ENCODE assay signal across 21 mouse cellular contexts in the genomic region with DNA sequence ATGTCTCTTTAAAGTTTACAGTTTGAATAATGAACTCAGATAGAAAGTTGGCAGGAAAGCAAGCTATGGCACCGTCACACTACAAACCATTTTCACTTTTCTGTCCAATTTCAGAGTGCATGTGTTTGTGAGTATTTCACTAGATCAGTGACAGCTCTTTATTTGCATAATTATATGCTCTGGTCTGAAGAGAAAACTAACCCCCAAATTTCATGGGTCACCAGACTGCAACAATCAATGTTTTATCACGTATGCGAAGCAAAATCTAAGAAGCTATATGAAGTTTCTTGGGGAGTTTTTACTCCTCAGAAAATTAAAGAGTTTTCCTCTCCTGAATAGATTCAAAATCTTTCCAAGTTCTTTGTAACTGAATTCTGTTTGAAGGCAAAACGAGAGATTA. TPM values are rescaled to one million over a fixed set of nuclear protein-coding genes. Genes with fewer than 3 reads are reported as not detected.
DNase-seq lines count a peak whose midpoint lies in the region; ATAC-seq and TF ChIP-seq lines count a peak whose summit lies in the region.
"Had no signal": no experiment of that assay in that cellular context is flagged by ENCODE, and none has a peak within 500 bp of the region (broad histone marks: within the 10 kb centered on the region; RNA-seq: fewer than 3 reads in every experiment).

No protein-coding gene starts in this region.

- H3K4me1 ChIP-seq in midbrain, embryonic 11.5 days (ENCODE audit: control insufficient read depth, insufficient read depth, low read length), result peaks cover 8% of the 10 kb centered on the region
- H3K4me1 ChIP-seq in midbrain, embryonic 15.5 days, result peaks cover 8% of the 10 kb centered on the region
- H3K4me1 ChIP-seq in forebrain, embryonic 11.5 days (replicated peaks; ENCODE audit: control insufficient read depth, insufficient read depth, low read length), result peaks cover 3% of the 10 kb centered on the region; the same call in 1 of the 2 replicates
- H3K4me1 ChIP-seq in hindbrain, embryonic 14.5 days (replicated peaks; ENCODE audit: control insufficient read depth, insufficient read depth, low read length), result no peaks in the 10 kb centered on the region
- H3K4me1 ChIP-seq in cerebellum, adult 2 months (ENCODE audit: control insufficient read depth, insufficient read depth, low read length), result no peaks in the 10 kb centered on the region
- H3K4me1 ChIP-seq: embryonic facial prominence, embryonic 12.5 days had no signal

- no peak overlapping the region for H3K9ac ChIP-seq in midbrain, embryonic 11.5 days (ENCODE audit: low read length)
- H3K9ac ChIP-seq in midbrain, embryonic 15.5 days, result no peak overlapping the region
- no peak overlapping the region for H3K9ac ChIP-seq in forebrain, embryonic 11.5 days (ENCODE audit: low read length)
- no peak overlapping the region for H3K9ac ChIP-seq in hindbrain, embryonic 14.5 days
- H3K9ac ChIP-seq: embryonic facial prominence, embryonic 12.5 days; kidney, embryonic 15.5 days; limb, embryonic 12.5 days; liver, embryonic 12.5 days; neural tube, embryonic 15.5 days had no signal

- peak overlapping the region; percentile 77 for H3K27ac ChIP-seq in midbrain, embryonic 11.5 days (ENCODE audit: low read depth, low read length)
- H3K27ac ChIP-seq in midbrain, embryonic 15.5 days, result no peak overlapping the region
- H3K27ac ChIP-seq in forebrain, embryonic 11.5 days (ENCODE audit: low read depth, low read length), result peak overlapping the region; percentile 74
- no peak overlapping the region for H3K27ac ChIP-seq in hindbrain, embryonic 14.5 days
- no peak overlapping the region for H3K27ac ChIP-seq in cerebellum, adult 2 months (ENCODE audit: insufficient read depth, low read length)
- H3K27ac ChIP-seq: embryonic facial prominence, embryonic 12.5 days; kidney, embryonic 15.5 days; limb, embryonic 12.5 days; liver, embryonic 12.5 days; neural tube, embryonic 15.5 days had no signal

- peak overlapping the region; percentile 17; the same call in 1 of the 2 replicates for H3K4me2 ChIP-seq in midbrain, embryonic 11.5 days
- H3K4me2 ChIP-seq in midbrain, embryonic 15.5 days, result no peak overlapping the region
- 0 out of 2 replicates have a peak overlapping the region, but pooled peaks have one; percentile 5 for H3K4me2 ChIP-seq in forebrain, embryonic 11.5 days (ENCODE audit: low read depth, low read length, severe bottlenecking)
- no peak overlapping the region for H3K4me2 ChIP-seq in hindbrain, embryonic 14.5 days (replicated peaks)
- H3K4me2 ChIP-seq: embryonic facial prominence, embryonic 12.5 days; kidney, embryonic 15.5 days; limb, embryonic 12.5 days; liver, embryonic 12.5 days; neural tube, embryonic 15.5 days had no signal

- H3K36me3 ChIP-seq in midbrain, embryonic 11.5 days (ENCODE audit: control insufficient read depth, insufficient read depth, low read length), result no peaks in the 10 kb centered on the region
- no peaks in the 10 kb centered on the region for H3K36me3 ChIP-seq in midbrain, embryonic 15.5 days (replicated peaks)
- no peaks in the 10 kb centered on the region for H3K36me3 ChIP-seq in forebrain, embryonic 11.5 days (ENCODE audit: control insufficient read depth, insufficient read depth, low read length)
- H3K36me3 ChIP-seq in hindbrain, embryonic 14.5 days (replicated peaks; ENCODE audit: control insufficient read depth, insufficient read depth), result no peaks in the 10 kb centered on the region
- H3K36me3 ChIP-seq: embryonic facial prominence, embryonic 12.5 days; kidney, embryonic 15.5 days; limb, embryonic 12.5 days; liver, embryonic 12.5 days; neural tube, embryonic 15.5 days had no signal

- DNase-seq in embryo, embryonic 10 days (ENCODE audit: low spot score), result peak; percentile 51
- DNase-seq in embryo, embryonic 9.5 days (ENCODE audit: extremely low spot score), result no peak
- peak; percentile 90 for DNase-seq in midbrain, embryonic 11.5 days (ENCODE audit: low spot score, missing footprints)
- no peak for DNase-seq in forebrain, embryonic 11.5 days (ENCODE audit: low spot score)
- peak; percentile 50 for DNase-seq in hindbrain, embryonic 14.5 days (ENCODE audit: low spot score)
- no peak for DNase-seq in cerebellum, adult 2 months
- DNase-seq: adrenal gland, postnatal 10 days; cerebellum, adult 8-10 months; kidney, adult 11 months; kidney, postnatal 36 days; lung, adult 18-20 months; lung, postnatal 10 days; right cerebral cortex, postnatal 14 days; spleen, adult 18-20 months had no signal

- 12% methylated on average over 4 of the region's 4 CpGs for WGBS in midbrain, embryonic 11.5 days
- 19% methylated on average over 4 of the region's 4 CpGs for WGBS in midbrain, embryonic 15.5 days
- WGBS in forebrain, embryonic 11.5 days, result 10% methylated on average over 4 of the region's 4 CpGs
- 21% methylated on average over 4 of the region's 4 CpGs for WGBS in hindbrain, embryonic 14.5 days
- WGBS in cerebellum, adult 2 months, result 79% methylated on average over 4 of the region's 4 CpGs

- H3K9me3 ChIP-seq in midbrain, embryonic 11.5 days (ENCODE audit: control insufficient read depth, low read length), result no peaks in the 10 kb centered on the region
- H3K9me3 ChIP-seq in midbrain, embryonic 15.5 days, result no peaks in the 10 kb centered on the region
- H3K9me3 ChIP-seq in forebrain, embryonic 11.5 days (ENCODE audit: control insufficient read depth, low read length), result no peaks in the 10 kb centered on the region
- no peaks in the 10 kb centered on the region for H3K9me3 ChIP-seq in hindbrain, embryonic 14.5 days (ENCODE audit: control insufficient read depth, low read length)
- H3K9me3 ChIP-seq: embryonic facial prominence, embryonic 12.5 days; kidney, embryonic 15.5 days; limb, embryonic 12.5 days; liver, embryonic 12.5 days; neural tube, embryonic 15.5 days had no signal

- TF ChIP-seq POLR2A in cerebellum, adult 2 months (IDR thresholded peaks at IDR 0.05; ENCODE audit: borderline replicate concordance, insufficient read depth, low read length), result no peak

- H3K27me3 ChIP-seq in midbrain, embryonic 11.5 days (ENCODE audit: control insufficient read depth, insufficient read depth, low read length), result peaks cover 47% of the 10 kb centered on the region
- H3K27me3 ChIP-seq in midbrain, embryonic 15.5 days (replicated peaks), result peaks cover 58% of the 10 kb centered on the region
- peaks cover 38% of the 10 kb centered on the region for H3K27me3 ChIP-seq in forebrain, embryonic 11.5 days (ENCODE audit: control insufficient read depth, insufficient read depth, low read length)
- peaks cover 55% of the 10 kb centered on the region for H3K27me3 ChIP-seq in hindbrain, embryonic 14.5 days (ENCODE audit: control insufficient read depth, insufficient read depth, low read length)
- peaks cover 1% of the 10 kb centered on the region; the same call in 1 of the 2 replicates for H3K27me3 ChIP-seq in cerebellum, adult 2 months (ENCODE audit: control insufficient read depth, insufficient read depth, low read length)

- no peak for ATAC-seq in midbrain, embryonic 11.5 days (ENCODE audit: low FRiP score)
- ATAC-seq in midbrain, embryonic 15.5 days (replicated peaks), result no peak
- no peak for ATAC-seq in forebrain, embryonic 11.5 days (replicated peaks; ENCODE audit: low FRiP score)
- ATAC-seq in hindbrain, embryonic 14.5 days (ENCODE audit: low FRiP score), result no peak
- ATAC-seq: activated CD4-positive, CD25-positive, alpha-beta regulatory T cell, adult 4 months; liver, embryonic 12.5 days had no signal

- no peak for TF ChIP-seq CTCF in cerebellum, adult 2 months (IDR thresholded peaks at IDR 0.05; ENCODE audit: borderline replicate concordance, insufficient read depth, low read depth, low read length)

- no peak overlapping the region for H3K4me3 ChIP-seq in midbrain, embryonic 11.5 days (ENCODE audit: low read depth, low read length)
- H3K4me3 ChIP-seq in midbrain, embryonic 15.5 days, result no peak overlapping the region
- no peak overlapping the region for H3K4me3 ChIP-seq in forebrain, embryonic 11.5 days (ENCODE audit: low read depth, low read length)
- no peak overlapping the region for H3K4me3 ChIP-seq in hindbrain, embryonic 14.5 days (replicated peaks; ENCODE audit: low read length)
- H3K4me3 ChIP-seq in cerebellum, adult 2 months (replicated peaks; ENCODE audit: insufficient read depth, low read depth, low read length), result no peak overlapping the region
- H3K4me3 ChIP-seq: embryonic facial prominence, embryonic 12.5 days; kidney, embryonic 15.5 days; limb, embryonic 12.5 days; liver, embryonic 12.5 days; neural tube, embryonic 15.5 days had no signal

RNA-seq across cellular contexts. Expression of a gene that starts 31.4 kb away (rescaled TPM):
- 69.9 and 82.3 TPM in 2 replicates for polyA plus RNA-seq in midbrain, embryonic 11.5 days (2014; fragmentation: Nextera tagmentation; extraction: Ambion mirVana)
- polyA plus RNA-seq in midbrain, embryonic 15.5 days (2015; fragmentation: Nextera tagmentation; extraction: Ambion mirVana), result 58.4 and 61.2 TPM in 2 replicates
- 110 and 122 TPM in 2 replicates for polyA plus RNA-seq in forebrain, embryonic 11.5 days (2014; fragmentation: Nextera tagmentation; extraction: Ambion mirVana)
- polyA plus RNA-seq in hindbrain, embryonic 14.5 days (2014; fragmentation: Nextera tagmentation; extraction: Ambion mirVana), result 64.3 and 70.7 TPM in 2 replicates
- 71.3 and 84.5 TPM in 2 replicates for polyA plus RNA-seq in cerebellum, adult 2 months (2012; rRNA removed)
- polyA plus RNA-seq: activated CD4-positive, CD25-positive, alpha-beta regulatory T cell, adult 4 months had no signal

Comparison
In these comparisons a context has a peak if more than half of its experiments do, and no peak if none do; other contexts are left out.
1. DNase-seq: peak in embryo, embryonic 10 days (single experiment), midbrain, embryonic 11.5 days (single experiment) and hindbrain, embryonic 14.5 days (single experiment); none in embryo, embryonic 9.5 days (single experiment), forebrain, embryonic 11.5 days (single experiment) and cerebellum, adult 2 months (0 of 2).
2. H3K27ac ChIP-seq: peak in midbrain, embryonic 11.5 days (single experiment) and forebrain, embryonic 11.5 days (single experiment); none in midbrain, embryonic 15.5 days (single experiment), hindbrain, embryonic 14.5 days (single experiment) and cerebellum, adult 2 months (single experiment).
3. H3K4me2 ChIP-seq: peak in midbrain, embryonic 11.5 days (single experiment) and forebrain, embryonic 11.5 days (single experiment); none in midbrain, embryonic 15.5 days (single experiment) and hindbrain, embryonic 14.5 days (single experiment).